In genomic region chr2:145794318-145794954, GRCm38 (mm10) we compare ENCODE assay signal across 8 mouse cellular contexts.
DNase-seq lines count a peak whose midpoint lies in the region; ATAC-seq and TF ChIP-seq lines count a peak whose summit lies in the region.

No protein-coding gene starts in this region.

- TF ChIP-seq POLR2A in limb, embryonic 14.5 days (IDR thresholded peaks at IDR 0.05; ENCODE audit: borderline replicate concordance, extremely low read depth, insufficient read depth, insufficient read length): no peak

- no peaks in the 10 kb centered on the region for H3K36me3 ChIP-seq in limb, embryonic 14.5 days (ENCODE audit: control insufficient read depth, insufficient read depth, low read length)
- 0 out of 2 replicates have a peak, but pooled peaks cover 3% of the 10 kb centered on the region for H3K36me3 ChIP-seq in neural tube, embryonic 13.5 days

- 0 out of 2 replicates have a peak, but pooled peaks cover 2% of the 10 kb centered on the region for H3K4me1 ChIP-seq in limb, embryonic 14.5 days (ENCODE audit: control insufficient read depth, insufficient read depth, low read length)
- H3K4me1 ChIP-seq in neural tube, embryonic 13.5 days (replicated peaks): no peaks in the 10 kb centered on the region

- no peaks in the 10 kb centered on the region for H3K9me3 ChIP-seq in limb, embryonic 14.5 days (ENCODE audit: control insufficient read depth, low read length)
- no peaks in the 10 kb centered on the region for H3K9me3 ChIP-seq in neural tube, embryonic 13.5 days

- no peak overlapping the region for H3K9ac ChIP-seq in limb, embryonic 14.5 days (ENCODE audit: low read depth, low read length, severe bottlenecking)
- no peak overlapping the region for H3K9ac ChIP-seq in neural tube, embryonic 13.5 days

- H3K27ac ChIP-seq in limb, embryonic 14.5 days (replicated peaks; ENCODE audit: low read depth, low read length): no peak overlapping the region
- no peak overlapping the region for H3K27ac ChIP-seq in neural tube, embryonic 13.5 days (replicated peaks)

- H3K4me2 ChIP-seq in limb, embryonic 14.5 days (replicated peaks; ENCODE audit: low read depth, low read length, severe bottlenecking): no peak overlapping the region
- H3K4me2 ChIP-seq in neural tube, embryonic 13.5 days: no peak overlapping the region

- ATAC-seq in limb, embryonic 14.5 days (ENCODE audit: low FRiP score, low read depth): no peak
- peak; percentile 69; the same call in 1 of the 2 replicates for ATAC-seq in neural tube, embryonic 13.5 days (ENCODE audit: low read depth)

- peak; percentile 36 to 50 for DNase-seq in urinary bladder, adult 18-20 months (ENCODE audit: low spot score in 2 of 2)
- DNase-seq in urinary bladder, adult 2 months (ENCODE audit: low spot score): no peak
- peak; percentile 33 for DNase-seq in cerebellum, adult 8-10 months
- DNase-seq in frontal cortex, postnatal 25 days (ENCODE audit: low spot score in 2 of 2): peak; percentile 34 to 52
- DNase-seq in kidney, adult 9 months: peak; percentile 88
- DNase-seq in limb, embryonic 14.5 days (ENCODE audit: low spot score): peak; percentile 70
- no peak for DNase-seq in c-Kit-positive CD71-positive TER-119-positive erythroid progenitor cells, embryonic 14.5 days (ENCODE audit: low spot score)

- WGBS in limb, embryonic 14.5 days: 37% methylated on average over 5 of the region's 5 CpGs
- 29% methylated on average over 5 of the region's 5 CpGs for WGBS in neural tube, embryonic 13.5 days

- H3K27me3 ChIP-seq in limb, embryonic 14.5 days (ENCODE audit: control insufficient read depth, insufficient read depth, low read length): no peaks in the 10 kb centered on the region
- no peaks in the 10 kb centered on the region for H3K27me3 ChIP-seq in neural tube, embryonic 13.5 days

- no peak overlapping the region for H3K4me3 ChIP-seq in limb, embryonic 14.5 days (replicated peaks; ENCODE audit: low read length)
- no peak overlapping the region for H3K4me3 ChIP-seq in neural tube, embryonic 13.5 days

Comparison
In these comparisons a context has a peak if more than half of its experiments do, and no peak if none do; other contexts are left out.
1. DNase-seq: peak in urinary bladder, adult 18-20 months (2 of 2), cerebellum, adult 8-10 months (single experiment), frontal cortex, postnatal 25 days (2 of 2), kidney, adult 9 months (single experiment) and limb, embryonic 14.5 days (single experiment); none in urinary bladder, adult 2 months (single experiment) and c-Kit-positive CD71-positive TER-119-positive erythroid progenitor cells, embryonic 14.5 days (single experiment).